Comparison of ENCODE assay signal across 8 mouse cellular contexts in genomic region chr19:24899578-24900544, GRCm38 (mm10). TPM values are rescaled to one million over a fixed set of nuclear protein-coding genes. Genes with fewer than 3 reads are reported as not detected.
A peak's percentile ranks its signal among the peaks of the same experiment; 100 is the strongest.
DNase-seq lines count a peak whose midpoint lies in the region; ATAC-seq and TF ChIP-seq lines count a peak whose summit lies in the region.

No protein-coding gene starts in this region.

- WGBS in lung, embryonic 14.5 days: under 1% methylated on average over 84 of the region's 84 CpGs
- WGBS in heart, postnatal 0 days: under 1% methylated on average over 79 of the region's 84 CpGs
- whole genome bisulfite sequencing in limb, embryonic 14.5 days: under 1% methylated on average over 80 of the region's 84 CpGs
- under 1% methylated on average over 84 of the region's 84 CpGs for WGBS in neural tube, embryonic 14.5 days

- peak; percentile 39 for DNase-seq in lung, embryonic 14.5 days
- DNase-seq in lung, postnatal 14 days: no peak
- DNase-seq in embryo, embryonic 10 days (ENCODE audit: low spot score): peak; percentile 53
- DNase-seq in heart, postnatal 0 days (ENCODE audit: low spot score): no peak
- no peak for DNase-seq in limb, embryonic 14.5 days (ENCODE audit: low spot score)
- no peak for DNase-seq in T-cell, adult 2 months (ENCODE audit: low spot score)
- no peak for DNase-seq in frontal cortex, postnatal 36 days (ENCODE audit: low spot score in 2 of 2)

- H3K27ac ChIP-seq in lung, embryonic 14.5 days (ENCODE audit: low read depth): no peak overlapping the region
- no peak overlapping the region for H3K27ac ChIP-seq in heart, postnatal 0 days (ENCODE audit: low read depth)
- no peak overlapping the region for H3K27ac ChIP-seq in limb, embryonic 14.5 days (replicated peaks; ENCODE audit: low read depth, low read length)
- no peak overlapping the region for H3K27ac ChIP-seq in neural tube, embryonic 14.5 days (ENCODE audit: low read depth, low read length)

- H3K4me1 ChIP-seq in lung, embryonic 14.5 days (ENCODE audit: insufficient read depth): no peaks in the 10 kb centered on the region
- H3K4me1 ChIP-seq in heart, postnatal 0 days (ENCODE audit: control insufficient read depth, insufficient read depth): no peaks in the 10 kb centered on the region
- H3K4me1 ChIP-seq in limb, embryonic 14.5 days (ENCODE audit: control insufficient read depth, insufficient read depth, low read length): peaks cover 12% of the 10 kb centered on the region
- peaks cover 15% of the 10 kb centered on the region for H3K4me1 ChIP-seq in neural tube, embryonic 14.5 days (ENCODE audit: control insufficient read depth, insufficient read depth, low read length)

- no peaks in the 10 kb centered on the region for H3K9me3 ChIP-seq in lung, embryonic 14.5 days (ENCODE audit: low read depth, low read length)
- no peaks in the 10 kb centered on the region for H3K9me3 ChIP-seq in heart, postnatal 0 days (replicated peaks; ENCODE audit: control insufficient read depth, low read length)
- H3K9me3 ChIP-seq in limb, embryonic 14.5 days (ENCODE audit: control insufficient read depth, low read length): no peaks in the 10 kb centered on the region
- H3K9me3 ChIP-seq in neural tube, embryonic 14.5 days (ENCODE audit: control insufficient read depth, low read length): no peaks in the 10 kb centered on the region

- H3K4me2 ChIP-seq in lung, embryonic 14.5 days: peak overlapping the region; percentile 65
- peak overlapping the region; percentile 52 for H3K4me2 ChIP-seq in heart, postnatal 0 days (ENCODE audit: low read depth, low read length)
- H3K4me2 ChIP-seq in limb, embryonic 14.5 days (replicated peaks; ENCODE audit: low read depth, low read length, severe bottlenecking): peak overlapping the region; percentile 64
- peak overlapping the region; percentile 65 for H3K4me2 ChIP-seq in neural tube, embryonic 14.5 days (ENCODE audit: low read depth, low read length)

- TF ChIP-seq CTCF in lung, embryonic 14.5 days (IDR thresholded peaks at IDR 0.05; ENCODE audit: low read depth): no peak
- no peak for TF ChIP-seq CTCF in heart, postnatal 0 days (IDR thresholded peaks at IDR 0.05; ENCODE audit: low read depth)

- H3K4me3 ChIP-seq in lung, embryonic 14.5 days (ENCODE audit: low read depth, low read length): peak overlapping the region; percentile 39
- peak overlapping the region; percentile 39 for H3K4me3 ChIP-seq in heart, postnatal 0 days (ENCODE audit: low read depth, low read length)
- peak overlapping the region; percentile 37 for H3K4me3 ChIP-seq in limb, embryonic 14.5 days (replicated peaks; ENCODE audit: low read length)
- peak overlapping the region; percentile 30 for H3K4me3 ChIP-seq in neural tube, embryonic 14.5 days (ENCODE audit: low read depth, low read length)

- H3K36me3 ChIP-seq in lung, embryonic 14.5 days (ENCODE audit: insufficient read depth): no peaks in the 10 kb centered on the region
- H3K36me3 ChIP-seq in heart, postnatal 0 days (replicated peaks; ENCODE audit: control insufficient read depth, insufficient read depth, low read length): no peaks in the 10 kb centered on the region
- H3K36me3 ChIP-seq in limb, embryonic 14.5 days (ENCODE audit: control insufficient read depth, insufficient read depth, low read length): no peaks in the 10 kb centered on the region
- no peaks in the 10 kb centered on the region for H3K36me3 ChIP-seq in neural tube, embryonic 14.5 days (ENCODE audit: control insufficient read depth, insufficient read depth, low read length)

- H3K9ac ChIP-seq in lung, embryonic 14.5 days: no peak overlapping the region
- no peak overlapping the region for H3K9ac ChIP-seq in heart, postnatal 0 days (replicated peaks; ENCODE audit: low read depth, low read length)
- H3K9ac ChIP-seq in limb, embryonic 14.5 days (ENCODE audit: low read depth, low read length, severe bottlenecking): peak overlapping the region; percentile 34
- no peak overlapping the region for H3K9ac ChIP-seq in neural tube, embryonic 14.5 days (replicated peaks; ENCODE audit: low read depth, low read length)

- TF ChIP-seq POLR2A in limb, embryonic 14.5 days (IDR thresholded peaks at IDR 0.05; ENCODE audit: borderline replicate concordance, extremely low read depth, insufficient read depth, insufficient read length): no peak

- TF ChIP-seq EP300 in heart, postnatal 0 days (IDR thresholded peaks at IDR 0.05; ENCODE audit: low read depth): no peak

- ATAC-seq in lung, embryonic 14.5 days (ENCODE audit: insufficient read depth): peak; percentile 17; the same call in 1 of the 2 replicates
- peak; percentile 11; the same call in 1 of the 2 replicates for ATAC-seq in heart, postnatal 0 days (ENCODE audit: insufficient read depth, low read depth)
- ATAC-seq in limb, embryonic 14.5 days (ENCODE audit: low FRiP score, low read depth): peak; percentile 41; the same call in 1 of the 2 replicates
- ATAC-seq in neural tube, embryonic 14.5 days (ENCODE audit: low read depth): peak; percentile 61

- H3K27me3 ChIP-seq in lung, embryonic 14.5 days (ENCODE audit: insufficient read depth, low read length): peaks cover 85% of the 10 kb centered on the region
- peaks cover 91% of the 10 kb centered on the region for H3K27me3 ChIP-seq in heart, postnatal 0 days (ENCODE audit: control insufficient read depth, insufficient read depth, low read length)
- peaks cover 88% of the 10 kb centered on the region for H3K27me3 ChIP-seq in limb, embryonic 14.5 days (ENCODE audit: control insufficient read depth, insufficient read depth, low read length)
- H3K27me3 ChIP-seq in neural tube, embryonic 14.5 days (ENCODE audit: control insufficient read depth, insufficient read depth, low read length): peaks cover 44% of the 10 kb centered on the region

RNA-seq across cellular contexts. Expression of gene Foxd4, which starts 1.1 kb away (rescaled TPM):
- polyA plus RNA-seq in lung, embryonic 14.5 days (2014; fragmentation: Nextera tagmentation; extraction: Ambion mirVana): not detected in 2 replicates
- total RNA-seq in heart, postnatal 0 days (2014; rRNA removed; ENCODE audit: low replicate concordance): not detected in 2 replicates
- not detected in 2 replicates for polyA plus RNA-seq in heart, postnatal 0 days (2015; fragmentation: Nextera tagmentation; extraction: Ambion mirVana)
- polyA plus RNA-seq in limb, embryonic 14.5 days (2012; rRNA removed): 0.59 and 0.87 TPM in 2 replicates
- 0.10 and 0.51 TPM in 2 replicates for polyA plus RNA-seq in limb, embryonic 14.5 days (2014; fragmentation: Nextera tagmentation; extraction: Ambion mirVana)
- not detected in 2 replicates for polyA plus RNA-seq in neural tube, embryonic 14.5 days (2014; fragmentation: Nextera tagmentation; extraction: Ambion mirVana)

RNA-seq across cellular contexts. Expression of gene Gm10053, which starts 24.4 kb away (rescaled TPM):
- 235 and 240 TPM in 2 replicates for polyA plus RNA-seq in lung, embryonic 14.5 days (2014; fragmentation: Nextera tagmentation; extraction: Ambion mirVana)
- total RNA-seq in heart, postnatal 0 days (2014; rRNA removed; ENCODE audit: low replicate concordance): 390 and 396 TPM in 2 replicates
- polyA plus RNA-seq in heart, postnatal 0 days (2015; fragmentation: Nextera tagmentation; extraction: Ambion mirVana): 1,580 and 1,639 TPM in 2 replicates
- 28.3 and 50.4 TPM in 2 replicates for polyA plus RNA-seq in limb, embryonic 14.5 days (2012; rRNA removed)
- 185 and 204 TPM in 2 replicates for polyA plus RNA-seq in limb, embryonic 14.5 days (2014; fragmentation: Nextera tagmentation; extraction: Ambion mirVana)
- 286 and 321 TPM in 2 replicates for polyA plus RNA-seq in neural tube, embryonic 14.5 days (2014; fragmentation: Nextera tagmentation; extraction: Ambion mirVana)

RNA-seq across cellular contexts. Expression of gene Pgm5, which starts 38.2 kb away (rescaled TPM):
- polyA plus RNA-seq in lung, embryonic 14.5 days (2014; fragmentation: Nextera tagmentation; extraction: Ambion mirVana): 2.7 and 2.9 TPM in 2 replicates
- 106 and 163 TPM in 2 replicates for total RNA-seq in heart, postnatal 0 days (2014; rRNA removed; ENCODE audit: low replicate concordance)
- polyA plus RNA-seq in heart, postnatal 0 days (2015; fragmentation: Nextera tagmentation; extraction: Ambion mirVana): 3.9 and 4.9 TPM in 2 replicates
- 16.0 and 18.2 TPM in 2 replicates for polyA plus RNA-seq in limb, embryonic 14.5 days (2012; rRNA removed)
- polyA plus RNA-seq in limb, embryonic 14.5 days (2014; fragmentation: Nextera tagmentation; extraction: Ambion mirVana): 2.6 and 2.8 TPM in 2 replicates
- polyA plus RNA-seq in neural tube, embryonic 14.5 days (2014; fragmentation: Nextera tagmentation; extraction: Ambion mirVana): 2.0 and 3.4 TPM in 2 replicates

Comparison
In these comparisons a context has a peak if more than half of its experiments do, and no peak if none do; other contexts are left out.
1. DNase-seq: peak in lung, embryonic 14.5 days (single experiment) and embryo, embryonic 10 days (single experiment); none in lung, postnatal 14 days (single experiment), heart, postnatal 0 days (single experiment), limb, embryonic 14.5 days (single experiment), T-cell, adult 2 months (single experiment) and frontal cortex, postnatal 36 days (0 of 2).
2. ATAC-seq: peak in every context shown above with its lines; median percentile 61 in neural tube, embryonic 14.5 days; 41 in limb, embryonic 14.5 days; 17 in lung, embryonic 14.5 days; 11 in heart, postnatal 0 days.
3. Peak in every context shown above with its lines, with median percentiles within 50 percentile points of each other: H3K4me2 ChIP-seq and H3K4me3 ChIP-seq.